Mouse (Mus musculus) spleen, adult 2 months (tissue): ENCODE results near the gene Tsacc. TPM values are rescaled to one million over a fixed set of nuclear protein-coding genes. Genes with fewer than 3 reads are reported as not detected.
A peak's percentile ranks its signal among the peaks of the same experiment; 100 is the strongest.
"Not testable (repeated sequence)": the region's sequence is repeated elsewhere in the genome, so short reads cannot be mapped to it uniquely, and the experiment has no call there.

Experiments
- DNase-seq, 2 experiments: peaks; one replicate each; pipeline versions ENCODE4 v3.0.0 to v3.0.0-alpha.2; 2012 to 2021; ENCODE audit warnings: low spot score in 2 of 2, low read depth in 1 of 2
- H3K27ac ChIP-seq: fragments of 200-500 bp; 2 replicates; pipeline ENCODE4 v1.5.1; 2012; ENCODE audit warnings: low read length, inconsistent platforms; ENCODE audit not compliant: insufficient read depth
- H3K27me3 ChIP-seq: fragments of 200-500 bp; 2 replicates; pipeline ENCODE4 v1.6.1; 2012; ENCODE audit warnings: mild to moderate bottlenecking, moderate library complexity, low read length, inconsistent platforms; ENCODE audit not compliant: control insufficient read depth, insufficient read depth
- H3K36me3 ChIP-seq: fragments of 200-500 bp; 2 replicates; pipeline ENCODE4 v1.6.1; 2012; ENCODE audit warnings: mild to moderate bottlenecking, low read length, inconsistent platforms; ENCODE audit not compliant: control insufficient read depth, insufficient read depth
- H3K4me1 ChIP-seq: fragments of 200-500 bp; 2 replicates; pipeline ENCODE4 v1.6.1; 2011; ENCODE audit warnings: inconsistent platforms; ENCODE audit not compliant: control insufficient read depth, insufficient read depth, insufficient read length
- H3K4me3 ChIP-seq: fragments of 200-500 bp; 2 replicates; pipeline ENCODE4 v1.5.1; 2011; ENCODE audit warnings: mild to moderate bottlenecking, inconsistent platforms; ENCODE audit not compliant: insufficient read depth, insufficient read length; ENCODE audit errors: extremely low read depth
- CTCF ChIP-seq: fragments of 200-500 bp; IDR thresholded peaks from 2 replicates; pipeline ENCODE4 v1.5.1; 2011; ENCODE audit warnings: mild to moderate bottlenecking, inconsistent platforms; ENCODE audit not compliant: insufficient read depth, insufficient read length, insufficient replicate concordance; ENCODE audit errors: extremely low read depth
- POLR2A ChIP-seq: fragments of 200-500 bp; IDR thresholded peaks from 2 replicates; pipeline ENCODE4 v1.6.1; 2011; ENCODE audit warnings: low read depth, low read length, inconsistent platforms
- WGBS: fragments of 180-500 bp; shearing (Covaris S2); methylation state at CpG from one replicate; pipeline ENCODE4 v1.1.7; 2018; 5-methylcytosine and 5-hydroxymethylcytosine counted together
- polyA plus RNA-seq: library from polyadenylated mRNA; depleted of rRNA; stranded (reverse); fragments of >200 nt; gene quantifications from 2 replicates; pipeline ENCODE4 v1.2.3, GENCODE M21; 2012

Gene Tsacc
- polyA plus RNA-seq, 1 experiment = 2.1 TPM

GRCm38 (mm10) chr3:88296110-88296560 lies 664 bp downstream of the Tsacc start:
- H3K27ac ChIP-seq = peak overlapping the region; percentile 46; the same call in 1 of the 2 replicates
- DNase-seq = no peak

GRCm38 (mm10) chr3:88295272-88295671 lies 1.5 kb downstream of the Tsacc start:
- not testable (repeated sequence) for H3K4me3 ChIP-seq, H3K4me1 ChIP-seq, H3K36me3 ChIP-seq, H3K27me3 ChIP-seq, H3K27ac ChIP-seq, DNase-seq
- 47% methylated on average over 1 of the region's 1 CpGs for WGBS

More at GRCm38 (mm10) chr3:88296110-88296560, 664 bp downstream of the Tsacc start:
- Histone ChIP-seq H3K4me3 (peak overlapping the region; percentile 79), H3K4me1 (no peaks in the 10 kb centered on the region), H3K36me3 (peaks cover 10% of the 10 kb centered on the region), H3K27me3 (no peaks in the 10 kb centered on the region)
- WGBS = 1% methylated on average over 12 of the region's 12 CpGs
- TF ChIP-seq CTCF (no peak), POLR2A (no peak)

GRCm38 (mm10) chr3:88291970-88292369 lies 4.8 kb downstream of the Tsacc start:
- Histone ChIP-seq H3K4me3 (no peak overlapping the region), H3K4me1 (no peaks in the 10 kb centered on the region), H3K36me3 (no peaks in the 10 kb centered on the region; the same call in 1 of the 2 replicates), H3K27ac (no peak overlapping the region), H3K27me3 (no peaks in the 10 kb centered on the region)
- WGBS = 54% methylated on average over 4 of the region's 4 CpGs
- peak; percentile 11 to 12 for DNase-seq
- no peak for TF ChIP-seq POLR2A
- no peak for TF ChIP-seq CTCF

GRCm38 (mm10) chr3:88288133-88288713 lies 8.6 kb downstream of the Tsacc start:
- 81% methylated on average over 8 of the region's 10 CpGs for WGBS
- not testable (repeated sequence) for H3K27me3 ChIP-seq, H3K4me3 ChIP-seq, H3K27ac ChIP-seq, DNase-seq, H3K36me3 ChIP-seq, H3K4me1 ChIP-seq

GRCm38 (mm10) chr3:88287110-88287509 lies 9.7 kb downstream of the Tsacc start, which contains the start of gene Gm38392:
Gm38392 (minus strand) TSS chr3:88287210.
- DNase-seq = no peak
- Histone ChIP-seq H3K27me3 (no peaks in the 10 kb centered on the region), H3K27ac (no peak within 1 kb of the TSS), H3K4me3 (no peak within 1 kb of the TSS), H3K36me3 (no peaks in the 10 kb centered on the region; the same call in 1 of the 2 replicates), H3K4me1 (no peaks in the 10 kb centered on the region)
- WGBS = 98% methylated on average over 4 of the region's 4 CpGs
- TF ChIP-seq CTCF (no peak), POLR2A (no peak)

GRCm38 (mm10) chr3:88285565-88285895 lies 11.3 kb downstream of the Tsacc start:
- not testable (repeated sequence) for H3K4me1 ChIP-seq, DNase-seq, H3K4me3 ChIP-seq, H3K27ac ChIP-seq, H3K36me3 ChIP-seq, H3K27me3 ChIP-seq
- 93% methylated on average over 2 of the region's 2 CpGs for WGBS

- H3K4me3 ChIP-seq, H3K4me1 ChIP-seq, DNase-seq, H3K36me3 ChIP-seq, H3K27me3 ChIP-seq, H3K27ac ChIP-seq: not testable (repeated sequence)
- WGBS = 92% methylated on average over 14 of the region's 14 CpGs
Observed at GRCm38 (mm10) chr3:88284815-88285564, 11.8 kb downstream of the Tsacc start.

GRCm38 (mm10) chr3:88281141-88281916 lies 15.5 kb downstream of the Tsacc start:
- not testable (repeated sequence) for DNase-seq, H3K36me3 ChIP-seq, H3K4me1 ChIP-seq, H3K27ac ChIP-seq, H3K4me3 ChIP-seq, H3K27me3 ChIP-seq
- WGBS = 87% methylated on average over 11 of the region's 11 CpGs
